20 mouse cellular contexts compared by ENCODE assay signal in the genomic region with DNA sequence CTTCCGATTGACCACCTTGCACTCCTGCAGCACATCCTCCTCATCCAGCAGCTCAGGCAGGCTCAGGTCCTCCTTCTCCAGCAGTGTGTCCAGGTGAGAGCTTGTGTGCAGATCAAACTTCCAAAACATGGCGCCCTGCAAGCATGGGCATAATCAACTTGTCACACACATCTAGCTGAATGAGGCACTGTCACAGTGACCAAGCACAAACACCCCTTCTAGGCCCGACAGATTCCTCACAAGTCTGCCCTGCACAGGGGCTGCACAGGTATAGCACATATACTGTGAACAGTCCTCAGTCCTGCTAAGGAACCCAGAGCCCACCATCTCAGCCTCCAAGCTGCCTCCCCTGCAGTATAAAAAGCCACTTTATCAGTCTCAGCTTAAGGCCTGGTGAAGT. TPM values are rescaled to one million over a fixed set of nuclear protein-coding genes. Genes with fewer than 3 reads are reported as not detected.
DNase-seq lines count a peak whose midpoint lies in the region; ATAC-seq and TF ChIP-seq lines count a peak whose summit lies in the region.
"Had no signal": no experiment of that assay in that cellular context is flagged by ENCODE, and none has a peak within 500 bp of the region (broad histone marks: within the 10 kb centered on the region; RNA-seq: fewer than 3 reads in every experiment).

No protein-coding gene starts in this region.

- H3K4me3 ChIP-seq in heart, embryonic 14.5 days (ENCODE audit: control insufficient read depth in 1 of 2, insufficient read depth in 1 of 2, low read depth in 1 of 2, low read length in 2 of 2), result no peak overlapping the region
- H3K4me3 ChIP-seq in heart, embryonic 11.5 days (ENCODE audit: low read depth, low read length), result no peak overlapping the region
- H3K4me3 ChIP-seq in neural tube, embryonic 15.5 days (replicated peaks), result no peak overlapping the region
- H3K4me3 ChIP-seq in liver, embryonic 14.5 days (ENCODE audit: insufficient read depth in 1 of 2, low read depth in 2 of 2, low read length in 2 of 2), result no peak overlapping the region
- H3K4me3 ChIP-seq: embryonic facial prominence, embryonic 13.5 days; left cerebral cortex, adult 2 months; limb, embryonic 12.5 days; midbrain, embryonic 12.5 days had no signal

- ATAC-seq in heart, embryonic 14.5 days (ENCODE audit: insufficient number of reproducible peaks, insufficient read depth, low FRiP score, low read depth), result no peak
- no peak for ATAC-seq in heart, embryonic 11.5 days (replicated peaks; ENCODE audit: insufficient number of reproducible peaks, low FRiP score, low TSS enrichment)
- ATAC-seq in neural tube, embryonic 15.5 days (ENCODE audit: low FRiP score), result no peak
- 0 out of 2 replicates have a peak, but pooled peaks have one; percentile 16 for ATAC-seq in liver, embryonic 14.5 days (ENCODE audit: insufficient read depth)
- no peak for ATAC-seq in granulocyte monocyte progenitor cell, adult 5-6 weeks (replicated peaks; ENCODE audit: poor library complexity, severe bottlenecking)
- ATAC-seq: hindbrain, embryonic 16.5 days had no signal

- H3K9me3 ChIP-seq in heart, embryonic 14.5 days (ENCODE audit: control insufficient read depth, low read length), result no peaks in the 10 kb centered on the region
- H3K9me3 ChIP-seq in heart, embryonic 11.5 days (replicated peaks; ENCODE audit: control insufficient read depth, low read length), result no peaks in the 10 kb centered on the region
- H3K9me3 ChIP-seq in neural tube, embryonic 15.5 days (replicated peaks), result no peaks in the 10 kb centered on the region
- H3K9me3 ChIP-seq in liver, embryonic 14.5 days (ENCODE audit: control insufficient read depth, low read length), result no peaks in the 10 kb centered on the region
- H3K9me3 ChIP-seq: embryonic facial prominence, embryonic 13.5 days; limb, embryonic 12.5 days; midbrain, embryonic 12.5 days had no signal

- DNase-seq in neural tube, embryonic 10.5 days (ENCODE audit: extremely low spot score, low spot score), result no peak
- DNase-seq in liver, embryonic 14.5 days (ENCODE audit: low read depth in 3 of 3, low spot score in 3 of 3), result no peak
- no peak for DNase-seq in B cell, adult 2 months
- DNase-seq: cerebellum, adult 9-10 months; gastrocnemius, postnatal 10 days; kidney, adult 2 months; kidney, postnatal 25 days; retina, postnatal 1 day had no signal

- TF ChIP-seq CTCF in liver, embryonic 14.5 days (IDR thresholded peaks at IDR 0.05; ENCODE audit: low read depth), result no peak

- no peaks in the 10 kb centered on the region for H3K27me3 ChIP-seq in heart, embryonic 14.5 days (ENCODE audit: control insufficient read depth, insufficient read depth, low read length)
- H3K27me3 ChIP-seq in heart, embryonic 11.5 days (ENCODE audit: control insufficient read depth, insufficient read depth, low read length), result no peaks in the 10 kb centered on the region
- no peaks in the 10 kb centered on the region for H3K27me3 ChIP-seq in neural tube, embryonic 15.5 days (replicated peaks)
- no peaks in the 10 kb centered on the region for H3K27me3 ChIP-seq in liver, embryonic 14.5 days (ENCODE audit: control insufficient read depth, insufficient read depth, low read length)
- H3K27me3 ChIP-seq: embryonic facial prominence, embryonic 13.5 days; limb, embryonic 12.5 days; midbrain, embryonic 12.5 days had no signal

- H3K4me1 ChIP-seq in heart, embryonic 14.5 days (ENCODE audit: control insufficient read depth in 2 of 2, insufficient read depth in 2 of 2, low read length in 2 of 2), result peaks cover 6% of the 10 kb centered on the region in 2 experiments
- H3K4me1 ChIP-seq in heart, embryonic 11.5 days (ENCODE audit: control insufficient read depth, insufficient read depth, low read length), result peaks cover 8% of the 10 kb centered on the region
- peaks cover 7% of the 10 kb centered on the region; the same call in 1 of the 2 replicates for H3K4me1 ChIP-seq in neural tube, embryonic 15.5 days
- H3K4me1 ChIP-seq in liver, embryonic 14.5 days (replicated peaks; ENCODE audit: control insufficient read depth in 2 of 2, insufficient read depth in 2 of 2, low read length in 1 of 2), result peaks cover 0 to 20% of the 10 kb centered on the region in 2 experiments; a peak in 2 of 4 replicates
- H3K4me1 ChIP-seq: embryonic facial prominence, embryonic 13.5 days; limb, embryonic 12.5 days; midbrain, embryonic 12.5 days had no signal

- H3K4me2 ChIP-seq in heart, embryonic 14.5 days (ENCODE audit: low read length), result no peak overlapping the region
- H3K4me2 ChIP-seq in heart, embryonic 11.5 days, result no peak overlapping the region
- H3K4me2 ChIP-seq in neural tube, embryonic 15.5 days, result no peak overlapping the region
- H3K4me2 ChIP-seq in liver, embryonic 14.5 days (ENCODE audit: low read depth), result no peak overlapping the region
- H3K4me2 ChIP-seq: embryonic facial prominence, embryonic 13.5 days; limb, embryonic 12.5 days; midbrain, embryonic 12.5 days had no signal

- peak overlapping the region; percentile 18; the same call in 1 of the 2 replicates for H3K9ac ChIP-seq in heart, embryonic 14.5 days (ENCODE audit: low read length)
- H3K9ac ChIP-seq in heart, embryonic 11.5 days (ENCODE audit: low read depth, low read length), result no peak overlapping the region
- H3K9ac ChIP-seq in neural tube, embryonic 15.5 days (replicated peaks), result no peak overlapping the region
- no peak overlapping the region for H3K9ac ChIP-seq in liver, embryonic 14.5 days (replicated peaks)
- H3K9ac ChIP-seq: embryonic facial prominence, embryonic 13.5 days; limb, embryonic 12.5 days; midbrain, embryonic 12.5 days had no signal

- WGBS in heart, embryonic 14.5 days, result 92% methylated on average over 3 of the region's 3 CpGs
- 87% methylated on average over 3 of the region's 3 CpGs for WGBS in heart, embryonic 11.5 days (ENCODE audit: insufficient replicate concordance)
- 96% methylated on average over 3 of the region's 3 CpGs for WGBS in neural tube, embryonic 15.5 days
- WGBS in liver, embryonic 14.5 days (ENCODE audit: insufficient replicate concordance), result 76% methylated on average over 3 of the region's 3 CpGs

- H3K36me3 ChIP-seq in heart, embryonic 14.5 days (ENCODE audit: control insufficient read depth, insufficient read depth, low read length), result peaks cover 53% of the 10 kb centered on the region
- H3K36me3 ChIP-seq in heart, embryonic 11.5 days (ENCODE audit: control insufficient read depth, insufficient read depth, low read length), result peaks cover 26% of the 10 kb centered on the region
- H3K36me3 ChIP-seq in neural tube, embryonic 15.5 days, result peaks cover 48% of the 10 kb centered on the region
- H3K36me3 ChIP-seq in liver, embryonic 14.5 days (replicated peaks; ENCODE audit: control insufficient read depth, insufficient read depth, low read depth), result peaks cover 47% of the 10 kb centered on the region

- no peak for TF ChIP-seq EP300 in liver, embryonic 14.5 days (IDR thresholded peaks at IDR 0.05; ENCODE audit: low read depth)

- H3K27ac ChIP-seq in heart, embryonic 14.5 days (replicated peaks in 1 of 2; ENCODE audit: control insufficient read depth in 1 of 2, insufficient read depth in 1 of 2, low read depth in 2 of 2, low read length in 2 of 2), result peak overlapping the region in 1 of 2 experiments; percentile 45; a peak in 1 of 4 replicates
- H3K27ac ChIP-seq in heart, embryonic 11.5 days (ENCODE audit: low read depth, low read length), result no peak overlapping the region
- H3K27ac ChIP-seq in neural tube, embryonic 15.5 days (replicated peaks), result 0 out of 2 replicates have a peak overlapping the region, but pooled peaks have one; percentile 5
- H3K27ac ChIP-seq in liver, embryonic 14.5 days, result no peak overlapping the region
- H3K27ac ChIP-seq: embryonic facial prominence, embryonic 13.5 days; left cerebral cortex, adult 2 months; limb, embryonic 12.5 days; midbrain, embryonic 12.5 days had no signal

RNA-seq across cellular contexts. Expression of a gene that starts 12.0 kb away (rescaled TPM):
- 7.1 and 8.1 TPM in 2 replicates for polyA plus RNA-seq in heart, embryonic 14.5 days (2014; fragmentation: Nextera tagmentation; extraction: Ambion mirVana)
- polyA plus RNA-seq in heart, embryonic 11.5 days (2014; fragmentation: Nextera tagmentation; extraction: Ambion mirVana), result 3.2 and 7.0 TPM in 2 replicates
- 8.3 and 8.9 TPM in 2 replicates for polyA plus RNA-seq in neural tube, embryonic 15.5 days (2015; fragmentation: Nextera tagmentation; extraction: Ambion mirVana)
- polyA plus RNA-seq in liver, embryonic 14.5 days (2012; rRNA removed), result 30.8 and 33.6 TPM in 2 replicates
- 4.3 and 5.1 TPM in 2 replicates for polyA plus RNA-seq in liver, embryonic 14.5 days (2014; fragmentation: Nextera tagmentation; extraction: Ambion mirVana)
- 134 and 148 TPM in 2 replicates for total RNA-seq in granulocyte monocyte progenitor cell, adult 5-6 weeks (2014; fragmentation: Nextera tagmentation)
- 142 and 146 TPM in 2 replicates for total RNA-seq in granulocyte monocyte progenitor cell, adult 5-6 weeks (2017)

RNA-seq across cellular contexts. Expression of a gene that starts 15.6 kb away (rescaled TPM):
- 1.2 and 1.6 TPM in 2 replicates for polyA plus RNA-seq in heart, embryonic 14.5 days (2014; fragmentation: Nextera tagmentation; extraction: Ambion mirVana)
- polyA plus RNA-seq in heart, embryonic 11.5 days (2014; fragmentation: Nextera tagmentation; extraction: Ambion mirVana), result 3.8 and 4.6 TPM in 2 replicates
- 1.7 and 2.3 TPM in 2 replicates for polyA plus RNA-seq in neural tube, embryonic 15.5 days (2015; fragmentation: Nextera tagmentation; extraction: Ambion mirVana)
- 36.4 and 51.0 TPM in 2 replicates for polyA plus RNA-seq in liver, embryonic 14.5 days (2012; rRNA removed)
- 30.5 and 32.9 TPM in 2 replicates for polyA plus RNA-seq in liver, embryonic 14.5 days (2014; fragmentation: Nextera tagmentation; extraction: Ambion mirVana)
- total RNA-seq in granulocyte monocyte progenitor cell, adult 5-6 weeks (2014; fragmentation: Nextera tagmentation), result 24.5 and 28.0 TPM in 2 replicates
- total RNA-seq in granulocyte monocyte progenitor cell, adult 5-6 weeks (2017), result 17.5 and 26.2 TPM in 2 replicates

RNA-seq across cellular contexts. Expression of a gene that starts 38.1 kb away (rescaled TPM):
- 65.4 TPM in 2 replicates for polyA plus RNA-seq in heart, embryonic 14.5 days (2014; fragmentation: Nextera tagmentation; extraction: Ambion mirVana)
- polyA plus RNA-seq in heart, embryonic 11.5 days (2014; fragmentation: Nextera tagmentation; extraction: Ambion mirVana), result 81.5 and 83.7 TPM in 2 replicates
- 156 and 173 TPM in 2 replicates for polyA plus RNA-seq in neural tube, embryonic 15.5 days (2015; fragmentation: Nextera tagmentation; extraction: Ambion mirVana)
- 28.2 and 38.5 TPM in 2 replicates for polyA plus RNA-seq in liver, embryonic 14.5 days (2012; rRNA removed)
- 56.7 and 60.6 TPM in 2 replicates for polyA plus RNA-seq in liver, embryonic 14.5 days (2014; fragmentation: Nextera tagmentation; extraction: Ambion mirVana)
- total RNA-seq in granulocyte monocyte progenitor cell, adult 5-6 weeks (2014; fragmentation: Nextera tagmentation), result 29.3 and 30.7 TPM in 2 replicates
- total RNA-seq in granulocyte monocyte progenitor cell, adult 5-6 weeks (2017), result 21.9 and 23.7 TPM in 2 replicates

RNA-seq across cellular contexts. Expression of a gene that starts 43.0 kb away (rescaled TPM):
- not detected in 2 replicates for polyA plus RNA-seq in heart, embryonic 14.5 days (2014; fragmentation: Nextera tagmentation; extraction: Ambion mirVana)
- not detected in 2 replicates for polyA plus RNA-seq in heart, embryonic 11.5 days (2014; fragmentation: Nextera tagmentation; extraction: Ambion mirVana)
- 0.43 and 0.65 TPM in 2 replicates for polyA plus RNA-seq in neural tube, embryonic 15.5 days (2015; fragmentation: Nextera tagmentation; extraction: Ambion mirVana)
- not detected in 2 replicates for polyA plus RNA-seq in liver, embryonic 14.5 days (2012; rRNA removed)
- not detected in 2 replicates for polyA plus RNA-seq in liver, embryonic 14.5 days (2014; fragmentation: Nextera tagmentation; extraction: Ambion mirVana)
- total RNA-seq in granulocyte monocyte progenitor cell, adult 5-6 weeks (2014; fragmentation: Nextera tagmentation), result not detected in 2 replicates
- total RNA-seq in granulocyte monocyte progenitor cell, adult 5-6 weeks (2017), result not detected in 2 replicates
- total RNA-seq: gastrocnemius, postnatal 10 days; heart, postnatal 14 days had no signal
- polyA plus RNA-seq: embryonic facial prominence, embryonic 13.5 days; forebrain, embryonic 11.5 days; limb, embryonic 12.5 days; thymus, postnatal 0 days had no signal

RNA-seq across cellular contexts. Expression of a gene that starts 43.6 kb away (rescaled TPM):
- polyA plus RNA-seq in heart, embryonic 14.5 days (2014; fragmentation: Nextera tagmentation; extraction: Ambion mirVana), result 1.3 and 1.4 TPM in 2 replicates
- polyA plus RNA-seq in heart, embryonic 11.5 days (2014; fragmentation: Nextera tagmentation; extraction: Ambion mirVana), result 1.7 TPM in 2 replicates
- polyA plus RNA-seq in neural tube, embryonic 15.5 days (2015; fragmentation: Nextera tagmentation; extraction: Ambion mirVana), result 6.5 and 6.8 TPM in 2 replicates
- polyA plus RNA-seq in liver, embryonic 14.5 days (2012; rRNA removed), result 0.39 and 0.54 TPM in 2 replicates
- not detected in 2 replicates for polyA plus RNA-seq in liver, embryonic 14.5 days (2014; fragmentation: Nextera tagmentation; extraction: Ambion mirVana)
- total RNA-seq in granulocyte monocyte progenitor cell, adult 5-6 weeks (2014; fragmentation: Nextera tagmentation), result not detected in 2 replicates
- total RNA-seq in granulocyte monocyte progenitor cell, adult 5-6 weeks (2017), result not detected in 2 replicates
